Mouse (Mus musculus): ENCODE data around the gene Zbtb48.

DNA sequence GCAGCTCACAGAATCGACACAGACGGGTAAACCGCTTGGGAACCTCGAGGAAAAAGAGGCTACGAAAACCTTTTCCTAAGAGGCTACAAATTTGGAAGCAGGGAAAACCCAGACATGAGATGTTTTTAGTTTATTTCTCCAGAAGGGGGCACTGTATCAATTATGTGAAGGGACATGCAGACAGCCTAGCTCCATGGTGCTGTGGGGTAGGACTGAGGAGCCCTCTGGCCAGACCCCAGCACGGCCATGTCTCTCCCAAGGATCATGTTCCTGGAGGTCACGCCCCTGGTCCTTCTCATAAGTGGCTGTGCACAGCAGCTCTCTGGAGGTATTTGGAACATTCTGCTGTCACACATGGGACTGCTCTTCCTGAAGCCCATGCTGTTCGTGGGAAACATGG, 46.8 kb downstream of the Zbtb48 start:
- no peak for TF ChIP-seq GATA1 (IDR thresholded peaks at IDR 0.05; ENCODE audit: low read length)
- TF ChIP-seq TAL1 (IDR thresholded peaks at IDR 0.05; ENCODE audit: low read length): no peak
